Mouse (Mus musculus) large intestine, adult 2 months (tissue): ENCODE data around the gene Arpc1a. TPM values are rescaled to one million over a fixed set of nuclear protein-coding genes. Genes with fewer than 3 reads are reported as not detected.
A peak's percentile ranks its signal among the peaks of the same experiment; 100 is the strongest.
"Not testable (repeated sequence)": the region's sequence is repeated elsewhere in the genome, so short reads cannot be mapped to it uniquely, and the experiment has no call there.

Source experiments
- DNase-seq: peaks from one replicate; pipeline ENCODE4 v3.0.0-alpha.2; 2012; ENCODE audit warnings: low read depth, low spot score
- WGBS: fragments of 180-500 bp; shearing (Covaris S2); methylation state at CpG from one replicate; pipeline ENCODE4 v1.1.7; 2018; 5-methylcytosine and 5-hydroxymethylcytosine counted together
- polyA plus RNA-seq: library from polyadenylated mRNA; depleted of rRNA; stranded (reverse); fragments of >200 nt; gene quantifications from 2 replicates; pipeline ENCODE4 v1.2.3, GENCODE M21; 2012; rRNA removed

Arpc1a gene
- polyA plus RNA-seq, 1 experiment: 146 TPM

DNA sequence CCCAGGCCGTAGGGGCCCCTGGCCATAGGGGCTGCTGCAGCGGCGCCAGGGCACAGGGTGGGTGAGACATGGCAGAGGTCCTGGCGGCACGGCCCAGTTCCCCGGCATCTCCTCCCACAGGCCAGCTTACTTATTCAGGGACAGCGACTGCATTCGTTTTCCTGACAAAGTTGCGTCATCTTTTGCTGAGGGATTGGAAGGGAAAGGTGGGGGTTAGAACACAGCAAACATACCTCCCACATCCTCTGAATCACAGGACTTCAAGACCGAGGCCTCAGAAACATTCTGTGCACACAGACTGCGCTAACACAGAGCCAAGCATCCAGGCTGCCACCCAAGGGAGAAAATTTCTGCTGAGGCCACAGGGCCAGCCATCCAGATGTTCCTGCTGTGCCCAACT lies 46.6 kb downstream of the Arpc1a start:
- no peak for DNase-seq
- 73% methylated on average over 11 of the region's 11 CpGs for WGBS

DNA sequence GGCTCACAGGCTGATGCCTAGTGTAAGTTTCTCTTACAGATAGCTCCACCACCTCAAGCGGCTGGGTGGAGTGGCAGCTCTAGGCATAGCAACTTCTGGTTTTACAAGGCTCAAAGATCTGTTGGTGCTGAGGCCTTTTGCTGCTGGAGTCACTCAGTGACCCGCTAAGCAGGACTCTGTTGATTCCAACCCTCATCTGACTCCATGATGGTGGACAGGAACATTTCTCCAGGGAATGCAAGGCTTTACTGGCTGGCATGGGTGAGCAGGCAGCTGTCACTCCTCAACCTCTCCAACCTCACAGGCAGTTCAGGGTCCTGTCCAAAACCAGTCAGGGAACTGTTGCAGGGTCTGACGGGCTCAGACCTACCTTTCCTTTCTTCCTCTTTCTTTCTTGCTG lies 47.4 kb downstream of the Arpc1a start:
- WGBS: 62% methylated on average over 3 of the region's 3 CpGs
- DNase-seq: no peak

- WGBS: 90% methylated on average over 6 of the region's 6 CpGs
- DNase-seq: not testable (repeated sequence)
Observed at GRCm38 (mm10) chr5:145133275-145133674, 49.6 kb downstream of the Arpc1a start.

DNA sequence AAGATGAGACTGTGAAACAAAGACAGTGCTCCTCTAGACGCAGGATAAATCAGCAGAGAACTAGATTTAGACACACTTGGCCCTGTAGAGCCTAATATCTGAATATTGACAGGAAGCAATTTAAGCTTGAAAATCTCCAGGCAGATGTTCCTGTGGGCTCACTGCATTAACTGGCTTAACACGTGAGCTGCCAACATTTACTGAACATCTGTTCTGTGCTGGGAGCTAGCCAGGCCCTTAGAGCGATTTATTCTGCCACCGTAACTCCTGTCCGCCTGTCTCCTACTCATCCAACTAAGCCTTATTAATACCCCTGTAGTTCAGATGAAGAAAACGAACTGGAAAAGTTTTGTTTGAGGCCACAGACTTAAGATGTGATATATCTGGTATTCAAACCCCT lies 55.2 kb downstream of the Arpc1a start:
- DNase-seq: no peak
- WGBS: 2% methylated on average over 6 of the region's 6 CpGs

DNA sequence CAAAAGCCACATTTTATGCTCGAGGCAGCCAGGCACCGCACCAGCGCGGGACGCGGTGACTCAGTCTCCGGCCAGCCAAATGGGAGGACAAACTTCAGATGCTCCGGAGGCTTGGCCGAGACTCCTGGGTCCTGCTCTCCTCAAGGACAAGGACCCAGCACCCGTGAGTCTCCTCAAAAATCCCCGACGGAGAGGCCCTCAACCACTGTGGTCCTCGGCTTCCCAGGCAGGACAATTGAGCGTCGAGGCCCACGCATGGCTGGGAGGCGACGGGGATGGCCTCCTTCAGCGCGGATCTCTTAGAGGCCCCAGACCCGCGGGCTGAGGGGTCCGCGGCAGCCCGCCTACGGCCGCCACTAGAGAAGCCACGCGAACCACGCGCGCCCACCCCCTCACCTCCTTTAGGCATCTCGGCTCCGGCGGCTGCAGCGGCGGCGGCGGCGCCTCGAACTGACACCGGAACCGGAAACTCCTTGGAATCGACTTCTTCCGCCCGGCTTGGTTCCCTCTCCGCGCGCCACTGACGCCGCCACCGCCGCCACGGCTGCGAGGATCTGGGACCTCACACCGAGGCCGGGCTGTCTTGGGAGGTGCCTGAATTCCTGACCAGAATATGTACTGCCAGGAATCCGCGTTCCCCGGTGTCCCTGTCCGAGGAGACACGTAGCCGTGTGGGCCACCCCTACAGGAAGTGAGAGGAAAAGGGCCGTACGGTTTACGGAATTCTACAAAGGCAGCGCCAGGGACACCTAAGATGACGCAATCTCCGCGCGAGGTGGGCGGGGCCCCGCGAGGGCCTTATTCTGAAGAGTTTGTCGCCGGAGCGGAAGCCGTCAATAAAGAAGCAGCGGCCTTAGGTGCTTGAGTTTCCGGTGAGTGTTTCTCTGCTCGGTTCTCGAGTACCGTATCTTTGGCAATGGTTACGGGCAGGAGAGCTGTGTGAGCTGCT lies 56.2 kb downstream of the Arpc1a start, which contains the start of the genes Pdap1 and Bud31:
TSS of gene Pdap1 (minus strand) at position 668 of the 949 bp plus-strand sequence.
TSS of gene Bud31 (plus strand) at position 792 of the 949 bp plus-strand sequence.
- under 1% methylated on average over 84 of the region's 84 CpGs for WGBS
- peak; percentile 74 for DNase-seq

GRCm38 (mm10) chr5:145140611-145141010 lies 57.0 kb downstream of the Arpc1a start:
- WGBS: under 1% methylated on average over 18 of the region's 18 CpGs
- no peak for DNase-seq

DNA sequence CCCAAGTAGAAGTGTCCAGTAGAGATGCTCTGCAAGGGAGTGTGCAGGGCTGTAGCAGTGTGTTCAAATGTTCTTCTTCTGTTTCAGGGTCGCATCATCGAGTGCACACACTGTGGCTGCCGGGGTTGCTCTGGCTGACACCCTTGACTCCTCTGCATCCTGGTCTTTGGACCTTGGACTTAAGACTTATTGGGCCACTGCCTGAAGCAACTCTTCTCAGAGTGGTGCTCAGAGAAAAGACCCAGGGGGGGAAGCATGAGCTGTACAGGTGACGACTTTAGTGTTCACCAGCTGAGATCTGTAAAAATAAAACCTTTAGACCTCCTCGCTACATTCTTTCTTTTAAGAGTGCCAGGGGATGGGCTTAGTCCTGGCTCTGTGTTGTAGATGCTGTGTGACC lies 64.1 kb downstream of the Arpc1a start:
- no peak for DNase-seq
- 73% methylated on average over 5 of the region's 5 CpGs for WGBS

DNA sequence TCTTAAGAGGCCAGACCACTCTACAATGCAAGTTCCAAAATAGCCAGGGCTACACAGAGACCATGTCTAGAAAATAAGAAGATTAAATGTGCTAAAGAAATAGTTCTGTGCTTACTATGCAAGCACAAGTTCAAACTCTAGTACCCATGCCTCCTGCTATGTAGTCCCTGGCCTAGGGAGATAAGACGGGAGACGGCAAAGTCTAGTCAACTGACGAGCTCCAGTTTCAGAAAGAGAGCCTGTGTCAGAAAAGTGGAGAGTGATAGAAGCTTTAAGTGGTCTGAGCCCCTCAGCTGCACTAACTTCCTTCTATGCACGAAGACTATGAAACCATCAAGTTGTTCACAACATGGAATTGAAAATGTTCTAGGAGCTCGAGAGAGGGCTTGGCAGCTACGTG lies 65.7 kb downstream of the Arpc1a start:
- no peak for DNase-seq
- 91% methylated on average over 6 of the region's 6 CpGs for WGBS

DNA sequence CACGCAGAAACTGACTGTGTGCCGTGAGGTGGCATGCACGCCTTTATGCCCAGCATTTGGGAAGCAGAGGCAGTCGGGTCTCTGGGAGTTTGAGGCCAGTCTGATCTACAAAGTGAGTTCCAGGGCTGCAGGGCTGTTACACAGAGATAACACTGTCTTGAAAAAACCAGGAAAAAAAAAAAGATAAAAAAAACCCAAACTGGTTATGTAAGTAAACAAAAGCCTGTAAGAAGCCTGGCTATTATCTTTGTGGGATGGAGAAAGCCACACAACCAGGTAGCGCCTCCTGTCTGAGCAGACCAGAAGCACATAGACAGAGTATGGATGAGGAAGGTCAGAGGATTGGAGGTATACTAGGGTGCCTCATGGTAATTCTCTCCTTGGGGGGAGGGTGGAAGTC lies 69.1 kb downstream of the Arpc1a start:
- no peak for DNase-seq
- 93% methylated on average over 5 of the region's 5 CpGs for WGBS

Other genes starting within 250 kb of the Arpc1a start
- gene Smurf1, start 118.0 kb upstream of the Arpc1a start, polyA plus RNA-seq: 11.6 and 15.9 TPM in 2 replicates
- gene Gm4871, start 51.1 kb upstream of the Arpc1a start, polyA plus RNA-seq: not detected in 2 replicates
- gene 1700018F24Rik, start 40.8 kb upstream of the Arpc1a start, polyA plus RNA-seq: not detected in 2 replicates
- not detected in 2 replicates for gene Kpna7, start 200 bp downstream of the Arpc1a start, polyA plus RNA-seq
- gene Arpc1b, start 30.4 kb downstream of the Arpc1a start, polyA plus RNA-seq: 768 and 891 TPM in 2 replicates
- gene Pdap1, start 56.4 kb downstream of the Arpc1a start, polyA plus RNA-seq: 25.6 and 26.0 TPM in 2 replicates
- 70.3 and 82.2 TPM in 2 replicates for gene Bud31, start 56.5 kb downstream of the Arpc1a start, polyA plus RNA-seq
- 10.3 and 15.8 TPM in 2 replicates for gene Ptcd1, start 83.3 kb downstream of the Arpc1a start, polyA plus RNA-seq
- 34.0 and 34.6 TPM in 2 replicates for gene Cpsf4, start 83.4 kb downstream of the Arpc1a start, polyA plus RNA-seq
- 335 and 350 TPM in 2 replicates for gene Atp5j2, start 108.2 kb downstream of the Arpc1a start, polyA plus RNA-seq
- 4.7 and 5.7 TPM in 2 replicates for gene Zkscan14, start 118.0 kb downstream of the Arpc1a start, polyA plus RNA-seq
- 3.8 and 4.9 TPM in 2 replicates for gene Zkscan5, start 120.7 kb downstream of the Arpc1a start, polyA plus RNA-seq
- gene Zfp655, start 147.9 kb downstream of the Arpc1a start, polyA plus RNA-seq: 14.2 and 16.0 TPM in 2 replicates
- 8.2 and 15.0 TPM in 2 replicates for gene Zscan25, start 196.7 kb downstream of the Arpc1a start, polyA plus RNA-seq